Mouse (Mus musculus): ENCODE results near the gene Vwa2.

GRCm38 (mm10) chr19:56842974-56843373, 31.1 kb upstream of the Vwa2 start:
- TF ChIP-seq UBTF (IDR thresholded peaks at IDR 0.05; ENCODE audit: low read depth, low read length) = no peak
- no peak for TF ChIP-seq POLR2A (IDR thresholded peaks at IDR 0.05; ENCODE audit: low read depth, low read length)
- TF ChIP-seq JUND (conservative IDR thresholded peaks at IDR 0.05; ENCODE audit: low read depth, low read length) = no peak
- no peak for TF ChIP-seq CTCF (conservative IDR thresholded peaks at IDR 0.05 in 1 of 2, IDR thresholded peaks at IDR 0.05 in 1 of 2; ENCODE audit: low read depth in 2 of 2, low read length in 2 of 2)
- no peak for TF ChIP-seq MAX (IDR thresholded peaks at IDR 0.05; ENCODE audit: low read length)
- TF ChIP-seq POLR2AphosphoS2 (IDR thresholded peaks at IDR 0.05; ENCODE audit: low read depth, low read length) = no peak
- TF ChIP-seq NRF1 (IDR thresholded peaks at IDR 0.05; ENCODE audit: low read depth, low read length) = no peak
- TF ChIP-seq MYC (IDR thresholded peaks at IDR 0.05; ENCODE audit: low read depth, low read length) = no peak

Data from CH12.LX (cell line).